Mouse (Mus musculus) intestine, postnatal 0 days (tissue): ENCODE measurements at regions not wholly inside any gene's neighbourhood (a gene's known extent, or its start where the extent isn't known, plus 50 kb on each side); places are given as distances from the start of the nearest gene placed in this dataset.
"Not testable (repeated sequence)": the region's sequence is repeated elsewhere in the genome, so short reads cannot be mapped to it uniquely, and the experiment has no call there.

Experiments
- ATAC-seq: fragments of 200-750 bp; cut with Nextera tagmentation; 2 replicates; pipeline ENCODE4 v1.8.0; 2017; ENCODE audit warnings: mild to moderate bottlenecking, moderate TSS enrichment, moderate library complexity
- H3K27ac ChIP-seq: fragments of 300-500 bp; sonication (generic); 2 replicates; pipeline ENCODE4 v1.5.1; 2014; ENCODE audit warnings: mild to moderate bottlenecking, low read depth, low read length, moderate library complexity
- H3K27me3 ChIP-seq: fragments of 300-500 bp; sonication (generic); replicated peaks from 2 replicates; pipeline ENCODE4 v1.6.1; 2014; ENCODE audit warnings: low read length, mixed read lengths; ENCODE audit not compliant: control insufficient read depth, insufficient read depth
- H3K36me3 ChIP-seq: fragments of 300-500 bp; sonication (generic); 2 replicates; pipeline ENCODE4 v1.6.1; 2014; ENCODE audit warnings: mild to moderate bottlenecking, moderate library complexity; ENCODE audit not compliant: control insufficient read depth, insufficient read depth
- H3K4me1 ChIP-seq: fragments of 300-500 bp; sonication (generic); replicated peaks from 2 replicates; pipeline ENCODE4 v1.6.1; 2014; ENCODE audit warnings: antibody characterized with exemption, low read length, mixed read lengths; ENCODE audit not compliant: control insufficient read depth, insufficient read depth
- H3K4me2 ChIP-seq: fragments of 300-500 bp; sonication (generic); replicated peaks from 2 replicates; pipeline ENCODE4 v1.6.1; 2014; ENCODE audit warnings: low read depth, mild to moderate bottlenecking, moderate library complexity
- H3K4me3 ChIP-seq: fragments of 300-500 bp; sonication (generic); 2 replicates; pipeline ENCODE4 v1.5.1; 2014; ENCODE audit warnings: low read depth, low read length
- H3K9ac ChIP-seq: fragments of 300-500 bp; sonication (generic); 2 replicates; pipeline ENCODE4 v1.6.1; 2014; ENCODE audit warnings: mild to moderate bottlenecking, low read depth, low read length
- H3K9me3 ChIP-seq: fragments of 300-500 bp; sonication (generic); 2 replicates; pipeline ENCODE4 v1.6.1; 2016; ENCODE audit warnings: mixed run types; ENCODE audit not compliant: control insufficient read depth
- CTCF ChIP-seq: sonication (generic); IDR thresholded peaks from 2 replicates; pipeline ENCODE4 v1.5.1; 2016; ENCODE audit warnings: low read depth, mild to moderate bottlenecking, control low read depth, antibody characterized with exemption, moderate library complexity
- WGBS: fragments of 180-500 bp; shearing (Covaris S2); extraction: QIAGEN DNeasy Blood & Tissue Kit; methylation state at CpG from one replicate; pipeline ENCODE4 v1.1.7; 2014; 5-methylcytosine and 5-hydroxymethylcytosine counted together

- no peak for ATAC-seq
- Histone ChIP-seq H3K27me3 (no peaks in the 10 kb centered on the region), H3K4me1 (no peaks in the 10 kb centered on the region), H3K9me3 (no peaks in the 10 kb centered on the region), H3K36me3 (no peaks in the 10 kb centered on the region), H3K4me3 (no peak overlapping the region), H3K27ac (no peak overlapping the region), H3K4me2 (no peak overlapping the region), H3K9ac (no peak overlapping the region)
- TF ChIP-seq CTCF = no peak
- 76% methylated on average over 2 of the region's 2 CpGs for WGBS
These were observed 165.2 kb upstream of the Crygf start for GRCm38 (mm10) chr1:65761141-65761540.

- Histone ChIP-seq H3K27me3 (no peaks in the 10 kb centered on the region), H3K36me3 (no peaks in the 10 kb centered on the region), H3K9ac (no peak overlapping the region), H3K4me1 (no peaks in the 10 kb centered on the region), H3K4me2 (no peak overlapping the region), H3K4me3 (no peak overlapping the region), H3K27ac (no peak overlapping the region), H3K9me3 (no peaks in the 10 kb centered on the region)
- ATAC-seq = no peak
- no peak for TF ChIP-seq CTCF
- WGBS = 78% methylated on average over 1 of the region's 1 CpGs
These were observed 126.1 kb upstream of the Crygf start for GRCm38 (mm10) chr1:65800244-65800643.

GRCm38 (mm10) chr1:65820771-65821170 lies 105.5 kb upstream of the Crygf start:
- no peaks in the 10 kb centered on the region for H3K4me1 ChIP-seq
- H3K4me3 ChIP-seq = no peak overlapping the region
- H3K4me2 ChIP-seq = no peak overlapping the region
- no peak for TF ChIP-seq CTCF
- H3K9ac ChIP-seq = no peak overlapping the region
- no peak for ATAC-seq
- H3K27me3 ChIP-seq = no peaks in the 10 kb centered on the region
- H3K36me3 ChIP-seq = no peaks in the 10 kb centered on the region
- H3K27ac ChIP-seq = no peak overlapping the region
- WGBS = 66% methylated on average over 5 of the region's 5 CpGs
- H3K9me3 ChIP-seq = no peaks in the 10 kb centered on the region

GRCm38 (mm10) chr1:65841116-65841515 lies 85.2 kb upstream of the Crygf start:
- no peak for TF ChIP-seq CTCF
- peak; percentile 10; the same call in 1 of the 2 replicates for ATAC-seq
- Histone ChIP-seq H3K27me3 (no peaks in the 10 kb centered on the region), H3K9ac (no peak overlapping the region), H3K27ac (no peak overlapping the region), H3K4me1 (no peaks in the 10 kb centered on the region), H3K36me3 (no peaks in the 10 kb centered on the region), H3K4me2 (no peak overlapping the region), H3K4me3 (no peak overlapping the region), H3K9me3 (no peaks in the 10 kb centered on the region)
- WGBS = 36% methylated on average over 2 of the region's 2 CpGs

- Histone ChIP-seq H3K27me3 (no peaks in the 10 kb centered on the region), H3K27ac (no peak overlapping the region), H3K9ac (no peak overlapping the region), H3K9me3 (no peaks in the 10 kb centered on the region), H3K4me1 (no peaks in the 10 kb centered on the region), H3K4me2 (no peak overlapping the region), H3K36me3 (no peaks in the 10 kb centered on the region), H3K4me3 (no peak overlapping the region)
- TF ChIP-seq CTCF = no peak
- ATAC-seq = no peak
- 62% methylated on average over 2 of the region's 2 CpGs for WGBS
These were observed 79.3 kb upstream of the Crygf start for GRCm38 (mm10) chr1:65847005-65847404.

- H3K4me1 ChIP-seq, H3K27ac ChIP-seq, H3K4me3 ChIP-seq, H3K36me3 ChIP-seq, H3K9ac ChIP-seq, H3K27me3 ChIP-seq, ATAC-seq, H3K4me2 ChIP-seq, H3K9me3 ChIP-seq: not testable (repeated sequence)
- WGBS = 56% methylated on average over 2 of the region's 2 CpGs
These were observed 52.6 kb upstream of the Crygf start for GRCm38 (mm10) chr1:65873691-65874090.
